Mouse (Mus musculus) midbrain, embryonic 13.5 days (tissue): ENCODE measurements around the gene Hoxd4. TPM values are rescaled to one million over a fixed set of nuclear protein-coding genes. Genes with fewer than 3 reads are reported as not detected.

Source experiments
- ATAC-seq: fragments of 200-750 bp; cut with Nextera tagmentation; 2 replicates; pipeline ENCODE4 v1.8.0; 2017; ENCODE audit warnings: mild to moderate bottlenecking, moderate TSS enrichment, moderate library complexity
- H3K27ac ChIP-seq: fragments of 300-500 bp; sonication (generic); 2 replicates; pipeline ENCODE4 v1.5.1; 2015; ENCODE audit warnings: inconsistent platforms, mild to moderate bottlenecking, moderate library complexity
- H3K27me3 ChIP-seq: fragments of 300-500 bp; sonication (generic); 2 replicates; pipeline ENCODE4 v1.6.1; 2015; ENCODE audit warnings: mild to moderate bottlenecking, inconsistent platforms
- H3K36me3 ChIP-seq: fragments of 300-500 bp; sonication (generic); 2 replicates; pipeline ENCODE4 v1.6.1; 2015; ENCODE audit warnings: mild to moderate bottlenecking, inconsistent platforms
- H3K4me1 ChIP-seq: fragments of 300-500 bp; sonication (generic); replicated peaks from 2 replicates; pipeline ENCODE4 v1.6.1; 2015; ENCODE audit warnings: inconsistent platforms
- H3K4me2 ChIP-seq: fragments of 300-500 bp; sonication (generic); replicated peaks from 2 replicates; pipeline ENCODE4 v1.6.1; 2015; ENCODE audit warnings: moderate library complexity, mild to moderate bottlenecking, inconsistent platforms
- H3K4me3 ChIP-seq: fragments of 300-500 bp; sonication (generic); replicated peaks from 2 replicates; pipeline ENCODE4 v1.5.1; 2015; ENCODE audit warnings: mild to moderate bottlenecking, inconsistent platforms
- H3K9ac ChIP-seq: fragments of 300-500 bp; sonication (generic); replicated peaks from 2 replicates; pipeline ENCODE4 v1.6.1; 2015; ENCODE audit warnings: mild to moderate bottlenecking, inconsistent platforms
- H3K9me3 ChIP-seq: fragments of 300-500 bp; sonication (generic); 2 replicates; pipeline ENCODE4 v1.6.1; 2016; ENCODE audit warnings: mild to moderate bottlenecking, inconsistent platforms
- WGBS: fragments of 180-500 bp; shearing (Covaris S2); methylation state at CpG from one replicate; pipeline ENCODE4 v1.1.7; 2015; 5-methylcytosine and 5-hydroxymethylcytosine counted together
- polyA plus RNA-seq: library from polyadenylated mRNA; unstranded; fragments of >200 nt; fragmentation: Nextera tagmentation; extraction: Ambion mirVana; gene quantifications from 2 replicates; pipeline ENCODE4 v1.2.1, GENCODE M21; 2015

Hoxd4 gene
- polyA plus RNA-seq, 1 experiment from 2014 or later = not detected

GRCm38 (mm10) chr2:74672481-74673362 is 39.0 kb upstream of the Hoxd4 start:
- H3K36me3 ChIP-seq = no peaks in the 10 kb centered on the region
- H3K4me3 ChIP-seq = peak overlapping the region; percentile 28
- H3K9ac ChIP-seq = no peak overlapping the region
- WGBS = under 1% methylated on average over 40 of the region's 40 CpGs
- H3K9me3 ChIP-seq = no peaks in the 10 kb centered on the region
- peak overlapping the region; percentile 50 for H3K4me2 ChIP-seq
- peaks cover 99% of the 10 kb centered on the region for H3K27me3 ChIP-seq
- peaks cover 12% of the 10 kb centered on the region for H3K4me1 ChIP-seq
- ATAC-seq = peak; percentile 74
- H3K27ac ChIP-seq = no peak overlapping the region

GRCm38 (mm10) chr2:74673835-74674425 is 37.8 kb upstream of the Hoxd4 start:
- Histone ChIP-seq H3K9me3 (no peaks in the 10 kb centered on the region), H3K4me1 (peaks cover 4% of the 10 kb centered on the region), H3K36me3 (no peaks in the 10 kb centered on the region), H3K27me3 (peaks cover 99% of the 10 kb centered on the region), H3K9ac (no peak overlapping the region), H3K27ac (no peak overlapping the region), H3K4me3 (no peak overlapping the region), H3K4me2 (no peak overlapping the region)
- ATAC-seq = 0 out of 2 replicates have a peak, but pooled peaks have one; percentile 45
- 1% methylated on average over 24 of the region's 24 CpGs for WGBS

GRCm38 (mm10) chr2:74674881-74675665 is 36.7 kb upstream of the Hoxd4 start, which contains the start of gene Hoxd12:
Gene Hoxd12, plus strand, starts transcription at chr2:74675013.
- Histone ChIP-seq H3K36me3 (no peaks in the 10 kb centered on the region), H3K27ac (no peak within 1 kb of the TSS), H3K4me2 (no peak within 1 kb of the TSS), H3K4me1 (peaks cover 4% of the 10 kb centered on the region), H3K9ac (no peak within 1 kb of the TSS), H3K9me3 (no peaks in the 10 kb centered on the region), H3K4me3 (no peak within 1 kb of the TSS), H3K27me3 (peaks cover 99% of the 10 kb centered on the region)
- no peak for ATAC-seq
- WGBS = 2% methylated on average over 47 of the region's 47 CpGs

DNA sequence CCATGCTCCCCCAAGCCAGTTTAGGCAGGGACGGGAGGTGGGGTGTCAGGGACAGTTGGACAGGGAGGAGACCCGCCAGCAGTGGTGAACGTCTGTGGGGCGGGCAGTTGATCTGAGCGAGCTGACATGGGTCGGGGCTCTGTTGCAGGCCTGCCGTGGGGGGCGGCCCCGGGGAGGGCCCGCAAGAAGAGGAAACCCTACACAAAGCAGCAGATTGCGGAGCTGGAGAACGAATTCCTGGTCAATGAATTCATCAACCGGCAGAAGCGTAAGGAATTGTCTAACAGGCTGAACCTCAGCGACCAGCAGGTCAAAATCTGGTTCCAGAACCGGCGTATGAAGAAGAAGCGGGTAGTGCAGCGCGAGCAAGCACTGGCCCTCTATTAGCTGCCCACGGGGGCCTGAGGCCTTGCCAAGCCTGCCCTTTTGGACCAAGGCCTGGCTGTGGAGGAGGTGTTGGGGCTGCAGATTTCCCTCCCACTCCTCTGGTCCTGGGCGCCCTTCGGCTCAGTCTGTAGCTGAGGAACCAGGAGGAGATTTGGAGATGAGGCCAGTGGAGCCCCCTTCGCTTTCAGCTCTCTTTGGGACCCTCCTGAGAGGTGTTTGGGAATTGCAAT is 36.0 kb upstream of the Hoxd4 start:
- no peak overlapping the region for H3K9ac ChIP-seq
- no peak overlapping the region for H3K4me2 ChIP-seq
- peaks cover 4% of the 10 kb centered on the region for H3K4me1 ChIP-seq
- no peak overlapping the region for H3K4me3 ChIP-seq
- H3K36me3 ChIP-seq = no peaks in the 10 kb centered on the region
- H3K27me3 ChIP-seq = peaks cover 100% of the 10 kb centered on the region
- no peaks in the 10 kb centered on the region for H3K9me3 ChIP-seq
- 5% methylated on average over 23 of the region's 24 CpGs for WGBS
- no peak overlapping the region for H3K27ac ChIP-seq
- ATAC-seq = no peak

DNA sequence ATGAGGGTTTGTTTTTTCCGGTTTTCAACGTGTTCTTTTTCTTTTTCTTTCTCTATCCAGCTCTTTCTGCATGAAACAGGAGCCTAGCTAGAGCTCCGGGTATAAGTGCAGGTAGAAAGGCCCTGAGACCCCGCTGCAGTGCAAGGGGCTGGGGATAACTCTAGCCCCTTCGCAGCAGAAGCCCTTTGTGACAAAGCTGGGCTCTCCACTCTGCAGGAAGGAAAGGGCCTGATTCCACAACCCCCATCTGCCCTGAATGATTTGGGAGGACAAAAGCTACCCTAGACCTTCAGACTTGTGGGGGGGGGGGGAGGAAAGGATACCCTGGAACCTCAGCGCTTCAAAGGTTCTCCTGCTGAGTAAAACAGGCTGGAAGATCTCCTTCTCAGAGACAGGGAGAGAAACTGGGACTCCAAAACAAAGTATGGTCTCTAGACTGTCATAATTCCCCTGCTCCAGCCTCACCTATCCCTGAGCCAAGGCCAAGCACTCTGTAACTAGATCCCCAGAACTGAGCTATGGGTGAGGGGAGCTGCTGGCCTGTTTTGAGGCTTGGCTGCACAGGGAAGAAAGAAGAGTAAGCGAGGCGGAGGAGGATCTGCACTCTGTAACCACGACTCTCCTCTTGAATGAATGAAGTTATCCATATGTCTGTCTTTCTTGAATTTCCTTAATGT is 35.2 kb upstream of the Hoxd4 start:
- Histone ChIP-seq H3K9me3 (no peaks in the 10 kb centered on the region), H3K36me3 (no peaks in the 10 kb centered on the region), H3K27me3 (peaks cover 100% of the 10 kb centered on the region), H3K4me3 (no peak overlapping the region), H3K4me1 (peaks cover 4% of the 10 kb centered on the region), H3K9ac (no peak overlapping the region), H3K27ac (no peak overlapping the region), H3K4me2 (no peak overlapping the region)
- ATAC-seq = no peak
- 2% methylated on average over 9 of the region's 9 CpGs for WGBS

- Histone ChIP-seq H3K9ac (no peak overlapping the region), H3K4me1 (peaks cover 9% of the 10 kb centered on the region), H3K36me3 (no peaks in the 10 kb centered on the region), H3K4me3 (no peak overlapping the region), H3K9me3 (no peaks in the 10 kb centered on the region), H3K4me2 (no peak overlapping the region), H3K27me3 (peaks cover 100% of the 10 kb centered on the region), H3K27ac (no peak overlapping the region)
- ATAC-seq = no peak
- WGBS = 10% methylated on average over 2 of the region's 2 CpGs
These were observed 34.6 kb upstream of the Hoxd4 start for GRCm38 (mm10) chr2:74677106-74677505.

DNA sequence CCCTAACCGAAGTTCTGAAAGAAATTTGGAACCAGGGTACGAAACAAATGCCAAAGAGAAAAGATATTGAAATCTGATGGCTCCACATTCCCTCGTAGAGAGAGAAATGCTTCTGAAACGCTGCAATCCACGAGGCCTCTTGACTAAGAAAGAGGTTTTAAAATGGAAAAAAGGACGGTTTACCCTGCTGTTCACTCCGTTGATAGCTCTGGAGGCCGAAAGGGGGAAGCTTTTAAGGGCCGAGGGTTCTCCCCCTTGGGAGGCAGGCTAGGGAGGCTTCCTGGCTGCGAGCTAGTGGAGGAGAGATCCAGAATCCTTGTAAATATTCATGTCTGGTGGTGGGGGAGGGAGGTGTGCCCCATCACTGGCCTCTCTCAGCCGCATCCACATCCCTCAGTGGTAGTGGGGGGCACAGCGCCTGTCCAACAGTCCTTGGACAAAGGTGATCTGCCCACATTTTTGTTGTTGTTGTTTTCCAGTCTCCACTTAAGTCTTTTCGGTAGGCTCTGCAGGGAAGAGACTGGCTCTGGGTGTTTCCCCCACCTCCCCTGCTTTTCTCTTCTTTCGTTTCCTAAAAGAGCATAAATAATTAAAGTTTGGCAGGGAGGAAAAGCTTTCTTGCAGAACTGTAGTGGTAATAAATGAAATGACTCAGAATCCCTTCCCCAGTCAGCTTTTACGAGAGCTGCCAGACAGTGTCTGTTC is 32.7 kb upstream of the Hoxd4 start, which contains the start of gene Hoxd11:
Hoxd11 (plus strand) TSS at position 667 of the 705 bp plus-strand sequence.
- no peak within 1 kb of the TSS for H3K9ac ChIP-seq
- H3K9me3 ChIP-seq = no peaks in the 10 kb centered on the region
- no peaks in the 10 kb centered on the region for H3K36me3 ChIP-seq
- peaks cover 13% of the 10 kb centered on the region for H3K4me1 ChIP-seq
- 1% methylated on average over 15 of the region's 15 CpGs for WGBS
- ATAC-seq = no peak
- H3K4me2 ChIP-seq = no peak within 1 kb of the TSS
- peaks cover 100% of the 10 kb centered on the region for H3K27me3 ChIP-seq
- H3K27ac ChIP-seq = no peak within 1 kb of the TSS
- H3K4me3 ChIP-seq = no peak within 1 kb of the TSS

- Histone ChIP-seq H3K4me1 (peaks cover 13% of the 10 kb centered on the region), H3K27ac (no peak overlapping the region), H3K36me3 (no peaks in the 10 kb centered on the region), H3K4me2 (no peak overlapping the region), H3K9me3 (no peaks in the 10 kb centered on the region), H3K9ac (no peak overlapping the region), H3K4me3 (no peak overlapping the region), H3K27me3 (peaks cover 100% of the 10 kb centered on the region)
- ATAC-seq = no peak
- under 1% methylated on average over 26 of the region's 26 CpGs for WGBS
These were observed 32.1 kb upstream of the Hoxd4 start for GRCm38 (mm10) chr2:74679596-74679971.

- H3K4me3 ChIP-seq = no peak overlapping the region
- no peak overlapping the region for H3K4me2 ChIP-seq
- no peaks in the 10 kb centered on the region for H3K9me3 ChIP-seq
- peaks cover 100% of the 10 kb centered on the region for H3K27me3 ChIP-seq
- no peak overlapping the region for H3K9ac ChIP-seq
- 1% methylated on average over 23 of the region's 23 CpGs for WGBS
- peaks cover 13% of the 10 kb centered on the region for H3K4me1 ChIP-seq
- no peak overlapping the region for H3K27ac ChIP-seq
- ATAC-seq = no peak
- H3K36me3 ChIP-seq = no peaks in the 10 kb centered on the region
These were observed 31.7 kb upstream of the Hoxd4 start for GRCm38 (mm10) chr2:74679980-74680379.

- Histone ChIP-seq H3K9me3 (no peaks in the 10 kb centered on the region), H3K27me3 (peaks cover 100% of the 10 kb centered on the region), H3K36me3 (no peaks in the 10 kb centered on the region), H3K4me2 (no peak overlapping the region), H3K4me1 (peaks cover 13% of the 10 kb centered on the region), H3K9ac (no peak overlapping the region), H3K27ac (no peak overlapping the region), H3K4me3 (no peak overlapping the region)
- no peak for ATAC-seq
- WGBS = under 1% methylated on average over 21 of the region's 21 CpGs
These were observed 30.9 kb upstream of the Hoxd4 start for GRCm38 (mm10) chr2:74680561-74681398.
